In genomic region chr5:88587211-88587934, GRCm38 (mm10) we compare ENCODE assay signal across 7 mouse cellular contexts. TPM values are rescaled to one million over a fixed set of nuclear protein-coding genes. Genes with fewer than 3 reads are reported as not detected.
A peak's percentile ranks its signal among the peaks of the same experiment; 100 is the strongest.
DNase-seq lines count a peak whose midpoint lies in the region; ATAC-seq lines count a peak whose summit lies in the region.

No protein-coding gene starts in this region.

- H3K27ac ChIP-seq in heart, embryonic 16.5 days (ENCODE audit: low read length): peak overlapping the region; percentile 89
- H3K27ac ChIP-seq in midbrain, embryonic 10.5 days (replicated peaks): peak overlapping the region; percentile 69; the same call in 1 of the 2 replicates

- H3K9ac ChIP-seq in heart, embryonic 16.5 days (ENCODE audit: low read length): peak overlapping the region; percentile 50; the same call in 1 of the 2 replicates

- no peaks in the 10 kb centered on the region for H3K27me3 ChIP-seq in heart, embryonic 16.5 days (ENCODE audit: control insufficient read depth, insufficient read depth, low read length)
- no peaks in the 10 kb centered on the region for H3K27me3 ChIP-seq in midbrain, embryonic 10.5 days (ENCODE audit: low read depth, poor library complexity, severe bottlenecking)

- no peak overlapping the region; the same call in 1 of the 2 replicates for H3K4me3 ChIP-seq in heart, embryonic 16.5 days (ENCODE audit: low read length)
- H3K4me3 ChIP-seq in midbrain, embryonic 10.5 days: peak overlapping the region; percentile 62

- H3K9me3 ChIP-seq in heart, embryonic 16.5 days (replicated peaks; ENCODE audit: control insufficient read depth, low read length): no peaks in the 10 kb centered on the region
- H3K9me3 ChIP-seq in midbrain, embryonic 10.5 days (replicated peaks): no peaks in the 10 kb centered on the region

- peak; percentile 89 for ATAC-seq in heart, embryonic 16.5 days (replicated peaks; ENCODE audit: extremely low read depth, insufficient read depth, low FRiP score)
- no peak for ATAC-seq in inflammation-experienced regulatory T-cells, adult 6 months

- no peaks in the 10 kb centered on the region for H3K36me3 ChIP-seq in heart, embryonic 16.5 days (ENCODE audit: control insufficient read depth, insufficient read depth)
- H3K36me3 ChIP-seq in midbrain, embryonic 10.5 days: peaks cover 2% of the 10 kb centered on the region; the same call in 1 of the 2 replicates

- DNase-seq in adrenal gland, postnatal 14 days: peak; percentile 70
- DNase-seq in embryo, embryonic 10 days (ENCODE audit: low spot score): peak; percentile 62
- peak; percentile 84 to 93 for DNase-seq in kidney, postnatal 25 days
- DNase-seq in midbrain, embryonic 10.5 days (ENCODE audit: low spot score): peak; percentile 21
- DNase-seq in urinary bladder, adult 2 months (ENCODE audit: low spot score): no peak

- H3K4me1 ChIP-seq in heart, embryonic 16.5 days (ENCODE audit: control insufficient read depth, insufficient read depth, low read length): peaks cover 21% of the 10 kb centered on the region
- H3K4me1 ChIP-seq in midbrain, embryonic 10.5 days: peaks cover 48% of the 10 kb centered on the region

- H3K4me2 ChIP-seq in heart, embryonic 16.5 days (ENCODE audit: low read depth, low read length): peak overlapping the region; percentile 52

- 23% methylated on average over 13 of the region's 13 CpGs for WGBS in heart, embryonic 16.5 days
- 46% methylated on average over 13 of the region's 13 CpGs for WGBS in midbrain, embryonic 10.5 days

RNA-seq across cellular contexts. Expression of gene Rufy3, which starts 22.5 kb away (rescaled TPM):
- 24.2 and 30.6 TPM in 2 replicates for total RNA-seq in adrenal gland, postnatal 14 days (2021)
- 9.1 and 9.2 TPM in 2 replicates for polyA plus RNA-seq in heart, embryonic 16.5 days (2015; fragmentation: Nextera tagmentation; extraction: Ambion mirVana)
- polyA plus RNA-seq in midbrain, embryonic 10.5 days (2016; fragmentation: Nextera tagmentation; extraction: Ambion mirVana): 46.8 and 90.3 TPM in 2 replicates
- polyA plus RNA-seq in urinary bladder, adult 2 months (2012; rRNA removed): 21.6 and 23.3 TPM in 2 replicates
- 1 to 10 TPM; 2.2 to 3.8 (median 3.7) TPM for polyA plus RNA-seq in inflammation-experienced regulatory T-cells, adult 6 months (2017; shearing (Covaris generic))

RNA-seq across cellular contexts. Expression of gene Utp3, which starts 33.1 kb away (rescaled TPM):
- total RNA-seq in adrenal gland, postnatal 14 days (2021): 34.8 and 43.2 TPM in 2 replicates
- 48.5 and 53.8 TPM in 2 replicates for polyA plus RNA-seq in heart, embryonic 16.5 days (2015; fragmentation: Nextera tagmentation; extraction: Ambion mirVana)
- polyA plus RNA-seq in midbrain, embryonic 10.5 days (2016; fragmentation: Nextera tagmentation; extraction: Ambion mirVana): 72.4 and 78.3 TPM in 2 replicates
- polyA plus RNA-seq in urinary bladder, adult 2 months (2012; rRNA removed): 36.2 and 45.2 TPM in 2 replicates
- 10 to 100 TPM; 84.0 to 91.4 (median 88.5) TPM for polyA plus RNA-seq in inflammation-experienced regulatory T-cells, adult 6 months (2017; shearing (Covaris generic))

RNA-seq across cellular contexts. Expression of gene Jchain, which starts 59.7 kb away (rescaled TPM):
- 0.98 and 1.5 TPM in 2 replicates for total RNA-seq in adrenal gland, postnatal 14 days (2021)
- polyA plus RNA-seq in heart, embryonic 16.5 days (2015; fragmentation: Nextera tagmentation; extraction: Ambion mirVana): 0.14 and 0.33 TPM in 2 replicates
- 0.11 and 0.37 TPM in 2 replicates for polyA plus RNA-seq in midbrain, embryonic 10.5 days (2016; fragmentation: Nextera tagmentation; extraction: Ambion mirVana)
- 1.0 and 1.3 TPM in 2 replicates for polyA plus RNA-seq in urinary bladder, adult 2 months (2012; rRNA removed)
- 10 to 100 TPM; 13.7 to 95.4 (median 24.5) TPM for polyA plus RNA-seq in inflammation-experienced regulatory T-cells, adult 6 months (2017; shearing (Covaris generic))
